Mouse (Mus musculus) inflammation-experienced regulatory T-cells, adult 16 weeks (primary cell): Measurements from ENCODE around the gene Polr2b. TPM values are rescaled to one million over a fixed set of nuclear protein-coding genes. Genes with fewer than 3 reads are reported as not detected.

Experiments
- polyA plus RNA-seq: library from polyadenylated mRNA; unstranded; fragments of 100-300 nt; shearing (Covaris generic); gene quantifications from one replicate; pipeline ENCODE4 v1.2.1, GENCODE M21; 2017

The Polr2b gene
- 90.6 TPM for polyA plus RNA-seq

GRCm38 (mm10) chr5:77309924-77310772, at the start of gene Polr2b, which contains the start of gene Noa1:
Gene Polr2b (plus strand): TSS chr5:77310147.
Gene Noa1 (minus strand): TSS chr5:77310084.

DNA sequence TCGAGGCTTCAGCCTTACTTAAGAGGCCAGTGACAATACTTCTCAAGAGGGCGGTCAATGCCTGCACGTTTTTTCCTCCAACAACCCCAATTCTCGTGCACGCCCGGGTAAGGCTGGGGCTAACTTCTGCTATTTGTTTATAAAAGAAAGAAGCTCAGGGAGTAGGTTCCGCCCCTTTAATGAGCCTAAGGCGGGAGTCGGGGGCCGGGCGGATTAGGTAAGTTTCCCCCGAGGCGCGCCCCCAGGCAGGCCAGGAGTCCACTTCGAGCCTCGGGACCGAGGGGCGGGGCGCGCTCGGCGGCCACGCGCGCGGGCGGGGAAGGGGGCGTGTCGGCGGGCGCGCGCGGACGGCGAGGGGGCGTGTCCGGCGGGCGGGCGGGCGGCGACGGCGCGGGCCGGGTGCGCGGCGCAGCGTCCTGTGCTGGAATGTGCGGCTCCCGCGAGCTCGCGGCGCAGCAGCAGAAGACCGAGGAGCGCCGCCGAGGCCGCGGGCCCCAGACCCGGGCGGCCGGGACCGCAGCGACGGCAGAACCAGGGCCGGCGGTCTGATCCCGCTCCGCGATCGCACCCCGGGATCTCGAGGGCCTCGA, 44.8 kb upstream of the Polr2b start, which contains the start of gene Rest:
Gene Rest, plus strand, starts transcription at position 411 of the 590 bp plus-strand sequence.

Other genes starting within 250 kb of the Polr2b start
- 271 TPM for gene Hopx, start 195.0 kb upstream of the Polr2b start, polyA plus RNA-seq
- gene Spink2, start 98.7 kb upstream of the Polr2b start, polyA plus RNA-seq = not detected
- gene Rest, start 44.7 kb upstream of the Polr2b start, polyA plus RNA-seq = 17.6 TPM
- 9.1 TPM for gene Noa1, start 63 bp upstream of the Polr2b start, polyA plus RNA-seq
- 0.45 TPM for gene Igfbp7, start 97.9 kb downstream of the Polr2b start, polyA plus RNA-seq